Mouse (Mus musculus) telencephalon, adult 2 months (tissue): Measurements from ENCODE around the gene Lrrc19.
A peak's percentile ranks its signal among the peaks of the same experiment; 100 is the strongest.
"Not testable (repeated sequence)": the region's sequence is repeated elsewhere in the genome, so short reads cannot be mapped to it uniquely, and the experiment has no call there.

Experiments
- DNase-seq: peaks from one replicate; pipeline ENCODE4 v3.0.0-alpha.2; 2011; ENCODE audit warnings: low read depth, low spot score

Lrrc19 gene

DNA sequence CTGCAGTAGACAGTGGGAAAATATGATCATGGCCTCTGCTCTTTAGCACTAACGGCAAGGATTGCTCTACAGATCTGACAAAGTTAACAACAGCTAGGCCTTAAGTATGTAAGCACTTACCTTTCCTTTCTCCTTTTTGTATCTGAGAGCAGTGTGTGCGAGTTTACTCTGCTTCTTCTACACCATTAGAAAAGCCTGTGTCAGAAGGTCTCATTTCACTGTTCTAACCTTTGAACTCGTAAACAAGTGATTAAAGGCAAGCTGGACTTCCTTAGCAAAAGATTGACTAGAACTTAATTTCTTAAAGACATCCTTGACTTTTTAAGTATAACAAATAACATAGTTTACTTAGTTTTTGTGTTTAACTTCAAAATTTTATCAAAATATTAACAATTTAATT, at the start of gene Lrrc19:
Gene Lrrc19, minus strand, starts transcription at position 225 of the 400 bp plus-strand sequence.
- DNase-seq, result no peak

DNA sequence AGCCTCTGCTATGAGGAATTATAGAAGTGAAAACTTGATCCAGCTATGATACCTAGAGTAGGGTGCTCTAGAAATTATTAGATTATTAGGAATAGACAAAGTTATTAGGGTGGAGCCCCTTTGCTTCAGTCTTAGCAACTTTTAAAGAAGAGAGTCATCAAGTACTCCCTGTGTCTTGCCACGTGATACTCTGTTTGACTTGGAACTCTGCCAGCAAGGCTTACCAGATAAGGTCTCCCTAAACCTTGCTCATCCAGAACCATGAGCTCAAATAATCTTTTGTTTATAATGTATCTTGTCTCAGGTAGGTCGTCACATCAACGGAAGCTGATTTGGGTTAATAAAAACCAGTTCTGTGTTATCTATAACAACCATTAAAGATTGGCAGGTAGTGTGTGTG, 46.4 kb upstream of the Lrrc19 start:
- no peak for DNase-seq

DNA sequence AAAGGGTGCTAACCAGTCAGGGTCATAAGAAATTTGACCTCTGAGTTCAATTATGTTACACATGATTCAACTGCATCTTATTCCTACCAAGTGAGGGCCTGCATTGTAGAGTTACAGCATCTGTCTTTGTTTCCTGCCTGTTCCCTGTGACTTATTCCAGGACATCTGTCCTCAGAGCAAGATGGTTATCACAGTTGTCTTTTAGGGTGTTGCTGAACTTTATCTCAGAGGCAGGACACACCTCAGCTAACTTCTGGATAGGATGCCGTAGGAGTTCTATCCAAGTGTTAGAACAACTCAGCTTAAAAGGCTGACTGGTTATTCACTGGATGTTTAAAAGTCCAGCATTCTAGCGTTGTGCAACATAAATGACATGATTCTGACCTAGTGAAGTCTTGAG, 42.2 kb upstream of the Lrrc19 start:
- no peak for DNase-seq

DNA sequence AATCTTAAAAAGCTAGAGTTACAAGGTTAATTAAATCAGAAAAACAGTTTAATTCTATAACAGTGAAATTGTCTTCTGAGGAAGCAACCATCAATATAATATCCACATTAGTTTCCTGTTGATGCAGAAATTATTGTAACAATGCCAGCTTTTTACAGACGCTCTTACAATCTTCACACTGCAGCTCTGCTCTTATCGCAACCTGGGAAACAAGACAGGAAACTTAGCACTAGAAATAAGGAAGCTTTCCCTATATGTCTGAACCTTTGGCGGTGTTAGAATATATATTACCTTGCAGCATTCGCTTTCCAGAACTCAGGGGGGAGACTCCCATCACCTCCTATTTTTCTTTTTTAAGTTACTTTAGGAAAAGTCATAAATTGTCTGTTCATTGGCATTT, 41.1 kb upstream of the Lrrc19 start:
- DNase-seq, result no peak

DNA sequence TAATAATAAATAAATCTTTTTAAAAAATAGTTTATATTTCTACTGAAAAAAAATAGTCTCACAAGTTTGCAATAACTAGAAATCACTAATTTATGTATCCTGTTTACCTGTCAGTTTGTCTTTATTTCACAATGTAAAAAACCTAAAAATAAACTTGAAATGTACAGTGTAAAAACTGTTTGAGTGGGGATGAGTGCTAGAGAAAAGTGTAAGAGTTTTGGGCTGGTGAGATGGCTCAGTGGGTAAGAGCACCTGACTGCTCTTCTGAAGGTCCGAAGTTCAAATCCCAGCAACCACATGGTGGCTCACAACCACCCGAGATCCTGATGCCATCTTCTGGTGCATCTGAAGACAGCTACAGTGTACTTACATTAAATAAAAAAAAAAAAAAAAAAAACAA, 39.9 kb upstream of the Lrrc19 start:
- DNase-seq, result not testable (repeated sequence)

DNA sequence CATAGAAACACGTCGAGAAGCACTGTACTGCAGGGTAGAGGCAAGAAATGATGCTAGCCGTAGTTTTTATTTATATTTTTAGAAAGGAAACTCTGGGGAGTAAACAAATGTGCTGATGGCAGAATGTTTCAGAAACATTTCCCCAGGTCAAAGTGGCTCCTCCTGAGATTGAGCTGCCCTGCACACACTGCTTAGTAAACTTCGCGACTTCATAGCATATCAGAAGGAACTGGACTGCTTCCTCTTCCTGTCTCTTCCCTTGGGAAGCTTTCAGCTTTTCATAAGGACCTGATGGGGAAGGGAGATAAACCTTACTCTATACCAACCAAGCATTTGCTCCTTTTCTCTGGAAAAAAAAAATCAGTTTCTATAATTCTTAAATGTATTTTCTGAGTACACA, 33.4 kb upstream of the Lrrc19 start:
- no peak for DNase-seq

DNA sequence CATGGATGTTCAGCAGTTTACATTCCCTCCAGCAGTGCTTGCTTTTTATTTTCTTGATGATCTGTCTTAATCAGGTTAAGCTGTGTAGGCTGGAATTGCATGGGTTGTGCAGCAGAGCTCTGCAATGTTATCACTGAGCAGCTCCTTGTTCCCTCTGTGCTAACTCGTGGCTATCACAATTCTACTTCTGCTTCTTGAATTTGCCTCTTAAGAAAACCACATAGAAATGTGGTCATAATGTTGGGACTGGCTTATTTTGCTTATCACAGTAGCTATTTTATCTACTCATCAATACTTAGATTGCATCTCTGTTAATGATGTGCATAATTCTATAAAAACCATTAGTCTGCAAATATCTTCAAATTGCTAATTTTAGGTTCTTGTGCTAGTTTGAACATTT, 32.1 kb upstream of the Lrrc19 start:
- DNase-seq, result no peak

DNA sequence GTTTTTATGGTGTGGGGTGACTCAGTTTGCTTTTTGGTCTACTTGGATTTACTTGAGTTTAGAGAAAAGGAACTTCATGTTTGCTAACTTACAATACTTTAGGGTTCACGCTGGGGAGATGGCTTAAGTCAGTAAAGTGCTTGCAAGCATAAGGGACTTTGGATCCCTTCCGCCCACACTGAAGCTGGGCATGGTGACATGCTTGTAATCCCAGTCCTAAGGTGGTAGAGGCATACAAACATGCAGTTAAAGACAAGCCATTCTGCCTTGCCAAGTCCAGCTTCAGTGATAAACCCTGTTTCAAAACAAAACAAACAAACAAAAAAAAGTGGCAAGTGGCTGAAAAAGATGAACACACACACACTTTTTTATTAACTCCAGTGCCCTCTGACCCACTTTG, 31.2 kb upstream of the Lrrc19 start:
- no peak for DNase-seq

DNA sequence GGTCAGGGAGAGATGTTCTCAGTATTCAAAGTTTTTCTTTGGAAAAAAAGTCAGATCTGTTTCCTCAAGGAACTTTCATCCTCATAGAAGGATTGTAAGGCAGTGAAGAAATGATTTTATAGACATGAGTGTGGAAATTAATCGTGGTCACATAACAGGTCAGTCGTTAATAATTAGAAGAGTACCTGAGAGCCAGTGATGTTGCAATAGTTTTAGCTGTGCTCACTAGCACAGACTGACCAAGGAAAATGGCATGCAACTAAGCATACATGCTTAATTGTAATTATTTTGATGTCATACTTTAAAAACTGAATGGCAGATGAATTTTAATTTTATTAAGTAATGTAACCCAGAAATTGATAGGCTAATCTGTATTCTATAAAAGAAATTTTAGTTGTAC, 30.7 kb upstream of the Lrrc19 start:
- no peak for DNase-seq

DNA sequence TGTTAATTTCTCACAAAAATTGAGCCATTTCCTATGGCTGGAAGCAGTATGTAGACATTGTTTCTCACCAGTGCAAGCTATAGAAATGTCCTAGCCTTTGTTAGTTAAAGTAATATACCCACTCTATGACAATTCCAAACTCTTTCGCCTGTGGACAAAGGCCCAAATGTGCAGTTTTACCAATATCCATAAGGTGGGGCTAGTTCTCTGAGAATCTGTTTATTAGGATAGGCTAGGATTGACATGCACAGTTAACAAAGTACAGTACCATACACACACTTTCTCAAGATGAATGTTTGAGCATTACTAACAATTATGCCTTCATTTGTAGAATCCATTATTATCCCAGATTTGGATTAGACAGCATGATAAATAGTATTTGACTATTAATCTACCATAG, 19.8 kb upstream of the Lrrc19 start:
- no peak for DNase-seq

DNA sequence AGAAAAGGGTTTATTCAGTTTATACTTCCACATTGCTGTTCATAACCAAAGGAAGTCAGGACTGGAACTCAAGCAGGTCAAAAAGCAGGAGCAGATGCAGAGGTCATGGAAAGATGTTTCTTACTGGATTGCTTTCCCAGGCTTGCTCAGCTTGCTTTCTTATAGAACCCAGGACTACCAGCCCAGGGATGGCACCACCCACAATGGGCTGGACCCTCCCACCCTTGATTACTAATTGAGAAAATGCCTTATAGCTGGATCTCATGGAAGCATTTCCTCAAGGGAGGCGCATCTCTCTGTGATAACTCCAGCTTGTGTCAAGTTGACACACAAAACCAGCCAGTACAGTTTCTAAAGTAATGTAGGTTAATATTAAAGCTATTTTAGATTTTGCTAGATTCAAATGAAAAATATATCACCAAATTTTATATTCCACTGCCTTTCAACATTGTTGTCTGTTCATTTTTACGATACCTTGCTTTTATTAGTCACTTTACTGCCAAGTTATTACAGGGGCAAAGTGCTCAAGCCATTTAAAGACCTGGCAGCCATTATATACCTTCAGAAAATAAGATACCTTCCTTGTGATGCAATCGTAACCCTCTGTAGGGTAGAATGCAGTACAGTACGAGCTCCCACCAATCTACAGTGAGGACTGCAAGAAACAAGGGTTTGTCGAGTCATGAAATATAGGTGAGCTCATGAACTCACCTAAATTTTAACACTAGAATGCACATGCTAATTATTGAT, 657 bp upstream of the Lrrc19 start:
- DNase-seq, result not testable (repeated sequence)

DNA sequence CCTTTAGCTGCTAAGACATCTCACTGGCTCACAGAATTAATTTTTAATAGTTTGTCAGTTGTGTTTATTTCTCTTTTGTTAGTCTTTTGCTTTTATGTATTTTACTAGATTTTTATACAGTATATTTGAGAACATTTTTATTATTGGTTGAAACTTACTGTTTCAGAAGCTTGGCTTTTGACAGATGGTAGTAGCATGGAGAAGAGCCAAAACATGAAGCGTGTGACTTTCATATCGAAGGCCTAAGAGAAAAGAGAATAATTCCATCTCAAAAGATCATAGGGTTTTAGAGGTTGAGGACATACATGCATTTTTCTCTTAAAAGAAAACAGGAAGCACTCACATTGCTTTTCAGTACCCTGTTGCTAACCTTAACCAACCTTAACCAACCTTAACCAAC, 6.8 kb downstream of the Lrrc19 start:
- DNase-seq, result peak; percentile 15

DNA sequence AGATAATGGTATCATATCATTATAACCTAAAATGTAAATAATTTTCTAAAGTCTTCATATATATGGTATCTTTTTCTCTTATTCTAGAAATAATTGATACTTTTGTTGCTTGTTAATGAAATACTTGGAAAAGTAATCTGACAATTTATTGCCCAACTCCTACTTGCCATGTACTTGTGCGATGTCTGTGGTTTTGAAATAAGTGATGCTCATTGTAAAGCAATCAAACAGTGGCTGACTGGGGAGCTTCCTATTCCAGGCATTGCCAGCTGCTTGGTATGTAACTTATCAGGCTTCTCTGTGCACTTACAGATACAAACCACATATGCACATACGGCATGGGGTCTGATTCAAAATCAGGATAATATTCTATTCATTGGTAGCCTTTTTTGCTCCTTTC, 29.9 kb downstream of the Lrrc19 start:
- DNase-seq, result no peak

DNA sequence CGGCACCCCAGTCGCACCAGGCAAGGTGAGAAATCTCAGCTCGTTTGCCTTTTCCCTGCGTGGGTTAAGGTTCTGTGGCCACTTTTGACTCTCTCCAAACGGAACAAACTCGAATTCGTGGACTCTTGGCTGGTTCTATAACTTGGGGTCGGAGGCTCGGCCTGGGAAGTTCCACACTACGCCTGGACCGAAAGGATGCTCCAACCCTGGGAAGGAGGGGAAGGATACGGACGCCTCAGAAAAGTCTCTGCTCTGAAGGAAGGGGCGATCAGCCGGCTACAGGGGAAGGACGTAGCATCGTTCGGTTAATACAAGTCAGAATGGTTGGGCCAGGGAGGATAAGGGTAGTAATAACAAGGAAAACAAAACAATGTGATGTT, 35.3 kb downstream of the Lrrc19 start:
- DNase-seq, result no peak

DNA sequence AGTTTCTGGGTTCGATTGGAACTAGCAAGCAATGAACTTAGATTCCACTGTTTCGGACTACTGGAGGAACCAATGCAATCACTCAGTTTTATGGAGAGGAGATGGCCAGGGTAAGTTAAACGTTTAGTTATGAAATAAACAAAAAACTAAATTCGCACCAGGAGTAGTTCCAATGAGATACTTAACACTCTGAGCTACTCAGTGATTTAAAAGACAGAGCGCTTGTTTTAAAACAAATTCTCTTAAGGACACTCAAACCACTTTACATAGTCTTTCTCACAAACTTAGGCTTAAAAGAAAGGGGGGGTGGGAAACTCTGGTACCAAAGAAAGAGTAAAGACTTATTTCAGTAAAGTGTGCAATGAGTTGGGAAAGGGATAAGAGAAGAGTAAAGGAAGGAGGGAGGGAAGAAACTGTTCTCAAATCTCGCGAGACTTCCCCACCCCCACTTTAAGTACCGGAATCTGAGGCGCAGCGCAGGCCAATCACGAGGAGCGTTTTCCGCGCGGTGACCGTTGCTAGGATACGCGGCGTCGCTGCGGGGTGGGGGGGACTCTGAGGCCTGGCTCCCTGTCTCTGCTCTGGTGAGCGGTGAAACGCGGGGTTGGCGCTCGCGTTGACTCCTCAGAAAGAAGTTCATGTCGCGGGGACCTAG, 35.8 kb downstream of the Lrrc19 start, which contains the start of gene Ift74:
Gene Ift74, plus strand, starts transcription at position 520 of the 655 bp plus-strand sequence.
- peak; percentile 96 for DNase-seq

DNA sequence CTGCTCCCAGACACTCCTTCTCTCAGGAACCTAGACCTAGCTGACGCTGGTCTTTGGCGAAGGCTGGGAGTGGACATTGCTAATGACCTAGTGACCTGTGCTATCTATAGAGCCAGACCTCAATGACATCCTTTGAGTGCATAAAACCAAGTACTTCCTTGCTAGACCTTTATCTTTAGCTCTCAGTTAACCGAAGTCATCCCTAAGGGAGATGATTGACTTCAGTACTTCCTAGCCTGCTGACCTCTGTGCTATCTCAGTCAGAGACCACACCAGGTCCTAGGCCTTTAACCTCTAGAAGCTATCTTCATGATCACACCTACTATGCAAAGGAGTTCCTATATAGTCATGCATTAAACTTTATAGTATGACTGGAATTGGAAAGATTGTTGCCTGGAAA, 39.6 kb downstream of the Lrrc19 start:
- no peak for DNase-seq

DNA sequence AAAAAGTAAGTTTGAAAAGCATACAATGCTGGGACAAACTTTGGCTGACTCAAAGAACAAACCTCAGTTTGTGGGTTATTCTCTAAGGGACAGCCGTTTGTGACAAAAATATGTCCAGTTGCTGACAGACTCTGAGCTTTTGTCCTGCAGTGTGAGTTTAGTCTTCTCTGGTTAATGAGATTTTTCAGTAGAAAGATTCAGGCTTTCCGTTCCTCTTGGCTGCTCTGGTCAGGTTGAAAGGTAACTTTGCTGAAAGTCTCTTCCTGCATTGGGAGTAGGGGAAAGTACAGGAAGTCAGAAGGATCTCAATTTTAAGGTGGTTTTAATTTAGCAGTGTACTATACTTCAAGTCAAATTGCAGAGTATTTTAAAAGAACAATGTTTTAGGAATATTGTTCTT, 44.4 kb downstream of the Lrrc19 start:
- no peak for DNase-seq

DNA sequence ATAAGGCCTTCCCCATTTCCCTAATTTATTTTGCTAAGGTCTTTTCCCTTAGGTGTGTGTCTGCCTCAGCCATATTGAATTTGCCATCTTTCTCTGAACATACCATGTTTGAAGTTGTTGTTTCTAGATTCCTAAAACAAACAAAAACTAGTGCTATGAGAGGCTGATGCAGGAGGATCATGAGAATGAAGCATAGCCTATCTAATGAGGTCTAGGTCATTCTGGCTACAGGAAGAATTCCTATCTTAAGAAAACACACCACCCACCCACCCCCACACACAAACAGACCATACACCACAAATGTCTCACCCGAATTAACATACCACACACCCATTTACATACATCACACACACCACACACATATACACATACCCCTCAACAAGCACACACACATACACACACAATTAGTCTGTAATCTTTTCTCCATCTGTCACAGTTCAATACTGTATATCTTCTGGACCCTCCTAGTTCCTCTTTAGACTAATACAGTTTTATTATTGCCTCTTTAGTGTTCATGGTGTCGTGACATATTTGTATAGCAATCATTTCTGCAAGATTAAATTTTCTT, 45.4 kb downstream of the Lrrc19 start:
- no peak for DNase-seq

DNA sequence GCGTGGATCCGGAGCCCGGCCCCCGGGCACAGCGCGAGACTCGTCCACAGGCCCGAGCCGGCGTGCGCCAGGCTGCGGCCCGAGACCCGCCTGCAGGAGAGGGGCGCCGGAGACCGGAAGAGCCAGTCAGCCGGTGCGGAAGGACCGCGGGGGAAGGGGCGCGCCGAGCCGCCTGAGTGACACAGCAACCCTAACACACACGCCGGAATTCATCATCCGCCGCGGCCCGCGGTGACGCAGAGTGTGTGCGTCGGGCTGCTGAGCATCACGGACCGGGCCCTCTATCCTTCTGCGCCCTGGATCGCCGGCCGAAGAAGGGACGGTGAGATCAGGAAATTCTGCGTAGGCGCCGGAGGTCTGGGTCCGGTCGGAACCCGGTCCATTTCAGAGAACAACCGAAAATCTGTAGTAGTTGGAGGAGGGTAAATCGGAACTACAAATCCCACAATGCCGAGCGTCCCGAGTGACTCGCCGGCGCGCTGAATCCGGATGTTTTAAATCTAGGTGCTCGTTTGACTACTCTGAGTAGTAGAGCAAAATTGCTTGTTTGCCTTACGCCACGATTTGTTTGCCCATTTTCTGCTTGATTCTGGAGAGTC, 46.8 kb downstream of the Lrrc19 start, which contains the start of gene Plaa:
Gene Plaa, minus strand, starts transcription at position 214 of the 599 bp plus-strand sequence.
- DNase-seq, result peak; percentile 88

DNA sequence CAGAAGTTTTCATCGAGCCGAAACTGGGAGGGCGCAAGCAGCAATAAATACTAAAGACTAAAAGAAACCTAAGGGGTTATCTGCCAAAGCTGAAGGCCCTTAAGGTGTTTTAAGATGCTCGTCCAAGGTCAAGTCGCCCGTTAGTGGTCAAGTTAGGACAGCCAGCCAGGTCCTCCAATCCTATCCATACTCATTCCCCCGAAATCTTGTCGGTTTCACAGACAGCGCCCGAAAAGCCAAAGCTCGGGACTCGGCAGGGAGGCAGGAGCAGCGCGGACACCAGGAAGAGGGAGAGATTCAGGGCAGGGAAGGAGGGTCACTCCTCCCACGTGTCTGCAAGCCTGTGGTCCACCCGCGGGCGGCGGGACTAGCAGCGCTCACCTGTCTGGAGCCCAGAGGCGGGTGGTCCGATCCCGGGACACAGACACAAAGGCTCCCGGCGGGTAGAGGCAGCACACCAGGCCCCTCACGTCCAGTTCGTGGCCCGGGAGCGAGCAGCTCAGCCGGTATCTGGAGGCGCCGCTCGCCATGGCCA, 47.4 kb downstream of the Lrrc19 start:
- no peak for DNase-seq

DNA sequence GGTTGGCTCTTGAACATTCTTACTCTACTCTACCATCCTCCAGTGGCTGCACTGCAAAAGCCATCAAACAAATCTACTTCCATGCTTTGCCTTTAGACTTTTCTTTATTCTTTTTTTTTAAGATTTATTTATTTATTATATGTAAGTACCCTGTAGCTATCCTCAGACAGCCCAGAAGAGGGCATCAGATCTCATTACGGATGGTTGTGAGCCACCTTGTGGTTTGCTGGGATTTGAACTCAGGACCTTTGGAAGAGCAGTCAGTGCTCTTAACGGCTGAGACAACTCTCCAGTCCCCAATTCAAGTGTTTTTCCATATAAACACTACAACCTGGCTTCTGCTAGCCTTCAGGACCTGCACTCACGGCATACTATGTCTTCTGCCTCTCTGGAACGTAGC, 48.5 kb downstream of the Lrrc19 start:
- no peak for DNase-seq

DNA sequence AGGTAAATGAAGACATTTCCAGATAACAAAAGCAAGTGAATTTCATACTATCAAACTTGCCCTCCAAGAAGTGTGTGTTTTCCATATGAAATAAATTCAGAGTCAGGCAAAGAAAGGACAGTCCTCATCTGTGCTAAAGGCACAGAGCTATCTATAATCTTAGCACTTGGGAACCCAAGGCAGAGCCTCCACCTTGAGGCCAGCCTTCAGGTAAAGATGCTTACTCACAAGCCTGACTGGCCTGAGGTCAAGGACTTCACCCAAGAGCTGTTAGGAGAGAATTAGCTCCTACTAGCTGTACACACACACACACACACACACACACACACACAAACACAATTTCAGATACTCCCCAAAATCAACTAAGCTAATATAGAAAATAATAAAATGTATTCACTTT, 57.2 kb downstream of the Lrrc19 start:
- DNase-seq, result no peak
